Mouse (Mus musculus): ENCODE results near the gene Nfe2. TPM values are rescaled to one million over a fixed set of nuclear protein-coding genes. Genes with fewer than 3 reads are reported as not detected.

Nfe2 gene
- polyA plus RNA-seq (2012; fragmentation: generic; extraction: Trizol), result under 1 TPM; 0.07 to 0.57 TPM

DNA sequence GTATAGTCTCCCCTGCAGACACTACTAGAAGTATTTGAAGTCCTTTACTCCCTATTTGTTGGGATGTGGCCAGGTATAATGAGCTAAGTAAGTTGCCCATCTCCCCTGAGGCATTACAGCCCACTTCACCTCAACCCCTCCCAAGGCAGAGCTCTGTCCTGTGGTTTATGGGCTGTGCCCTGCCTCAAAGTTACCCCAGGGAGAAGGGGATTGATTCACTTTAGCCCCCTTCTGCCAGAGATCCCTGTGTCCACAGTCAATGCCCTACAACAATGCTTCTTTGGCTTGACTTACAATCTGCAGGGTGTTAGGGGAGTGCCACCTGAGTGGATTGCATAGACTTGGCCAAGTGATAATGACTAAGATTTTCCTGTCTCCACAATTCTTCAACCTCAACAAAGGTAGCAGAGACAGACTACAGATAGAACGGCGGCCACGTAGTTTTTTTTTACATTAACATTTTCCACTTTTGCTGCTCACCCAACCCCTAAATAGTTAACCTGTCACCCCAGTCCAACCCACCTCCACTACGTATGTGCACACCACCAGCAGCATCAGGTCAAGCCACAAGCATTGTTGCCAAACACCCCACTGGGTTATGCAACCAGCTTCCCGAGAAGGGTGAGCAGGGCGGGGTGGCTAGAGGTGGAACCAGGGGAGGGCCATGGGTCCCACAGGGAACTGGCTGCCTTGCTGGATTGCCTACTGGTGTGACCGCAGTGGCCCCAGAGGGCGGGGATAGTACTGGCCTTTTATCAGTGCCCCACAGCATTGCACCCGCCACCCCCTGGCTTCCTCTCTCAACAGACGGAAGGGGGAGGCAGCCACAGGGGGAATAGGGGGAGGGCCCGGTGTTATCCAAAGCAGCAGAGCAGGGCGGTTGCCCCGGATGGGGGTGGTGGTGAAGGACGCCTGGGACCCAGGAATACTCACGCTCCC, at the start of gene Nfe2:
Gene Nfe2, minus strand, starts transcription at position 614 of the 939 bp plus-strand sequence.

DNA sequence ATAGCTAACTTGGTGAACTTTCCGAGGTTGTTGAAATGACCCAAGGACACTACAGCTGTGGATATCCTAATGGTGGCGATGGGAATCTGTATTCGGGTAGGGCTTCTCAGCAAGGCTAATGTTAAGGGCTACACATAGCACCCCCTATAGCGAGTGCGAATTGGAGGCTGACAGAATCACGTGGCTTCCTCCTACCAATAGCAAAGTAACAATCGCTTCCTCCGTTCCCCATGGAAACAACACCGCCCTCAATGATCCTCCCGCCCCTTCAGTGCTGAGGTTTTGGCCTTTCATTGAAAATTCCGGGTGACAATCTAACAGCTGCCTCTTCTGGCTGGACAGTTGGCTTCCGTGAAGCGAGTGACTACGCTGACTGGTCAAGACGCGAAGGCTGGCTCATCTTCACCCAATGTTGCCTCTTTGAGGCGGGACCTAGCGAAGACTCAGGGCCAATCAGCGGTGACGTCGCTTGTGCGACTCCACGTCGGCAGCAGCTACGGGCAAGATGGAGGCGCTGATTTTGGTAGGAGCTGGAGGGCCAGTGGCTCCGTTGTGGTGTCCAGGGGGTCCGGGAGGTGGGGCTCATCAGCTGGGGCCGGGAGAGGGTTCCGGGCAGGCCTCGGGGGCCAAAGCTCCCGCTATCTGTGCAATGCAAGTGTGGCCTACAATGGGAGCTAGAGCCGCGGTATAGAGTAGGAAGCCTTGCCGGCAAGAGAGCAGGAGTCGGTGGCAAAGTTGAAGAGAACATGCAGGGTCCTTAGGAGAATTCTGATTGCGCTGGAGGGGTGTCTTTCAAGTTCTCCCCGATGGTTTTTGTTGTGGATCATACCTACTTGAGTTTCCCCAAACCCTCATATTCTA, 14.4 kb upstream of the Nfe2 start, which contains the start of gene Copz1:
Gene Copz1, plus strand, starts transcription at position 296 of the 861 bp plus-strand sequence.

DNA sequence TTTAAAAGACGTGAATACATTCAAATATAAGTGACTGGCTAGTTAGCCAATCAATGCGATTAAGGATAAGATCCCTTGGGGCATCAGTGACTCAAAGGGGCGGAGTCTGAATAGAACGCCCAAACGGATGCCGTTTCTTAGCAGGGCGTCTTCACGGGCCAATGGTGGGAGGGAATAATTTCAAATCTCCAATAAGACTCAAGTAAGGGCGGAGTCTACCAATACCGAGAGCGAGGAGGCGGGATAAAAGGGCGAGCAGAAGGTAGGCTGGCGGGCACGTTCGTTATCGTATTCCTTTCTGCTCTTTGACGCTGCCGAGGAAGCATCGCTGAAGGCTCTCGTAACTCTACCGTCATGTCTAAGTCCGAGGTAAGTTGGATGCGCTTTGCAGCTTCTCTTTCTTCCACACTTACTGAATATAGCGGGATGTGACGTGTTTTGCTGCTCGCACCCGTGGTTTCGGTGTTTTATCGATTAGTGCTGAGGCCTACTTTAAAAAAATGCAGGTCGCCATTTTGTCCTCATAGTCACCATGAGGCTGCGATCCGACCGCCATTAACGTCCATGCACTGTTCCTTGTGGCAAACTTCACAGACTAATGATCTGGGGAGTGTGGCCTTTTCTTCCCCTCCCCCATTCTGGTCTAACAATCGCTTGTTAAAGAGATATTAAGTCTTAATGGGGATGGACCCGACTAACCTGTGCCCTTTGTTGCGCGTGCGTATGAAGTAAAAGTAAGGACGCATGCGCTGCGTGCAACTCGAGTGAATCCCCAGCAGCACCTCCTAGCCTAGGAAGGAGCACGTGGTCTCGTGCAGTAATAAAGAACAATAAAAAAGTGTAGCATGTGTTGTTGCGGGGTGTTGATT, 17.8 kb downstream of the Nfe2 start, which contains the start of gene Hnrnpa1:
Gene Hnrnpa1, plus strand, starts transcription at position 273 of the 869 bp plus-strand sequence.

DNA sequence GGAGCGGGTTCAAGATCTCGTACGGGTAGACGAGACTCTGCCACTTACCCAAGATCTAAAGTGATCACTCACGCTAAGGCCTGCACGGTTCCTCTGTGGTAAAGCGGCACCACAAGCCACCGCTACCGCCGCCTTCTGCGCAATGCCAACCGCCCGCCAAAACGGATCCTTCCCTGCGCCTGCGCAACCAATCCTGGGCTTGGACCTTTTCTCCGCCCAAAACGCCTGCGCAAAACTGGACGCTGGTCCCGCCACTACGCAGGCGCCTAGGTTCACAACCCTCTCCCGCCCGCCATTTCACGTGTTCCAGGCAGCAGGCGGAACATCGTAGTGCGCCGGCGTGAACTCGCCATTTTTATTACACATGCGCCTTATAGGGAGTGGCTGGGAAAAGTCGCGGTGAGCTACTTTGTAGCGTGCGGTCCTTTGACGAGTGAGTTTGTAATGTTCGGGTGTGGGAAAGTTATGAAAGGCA, 18.5 kb downstream of the Nfe2 start, which contains the start of gene Cbx5:
Gene Cbx5, minus strand, starts transcription at position 132 of the 475 bp plus-strand sequence.

Other genes starting within 250 kb of the Nfe2 start
- not detected for gene Hoxc4, start 239.5 kb downstream of the Nfe2 start, polyA plus RNA-seq (2012; fragmentation: generic; extraction: Trizol)
- gene Smug1, start 91.3 kb downstream of the Nfe2 start, polyA plus RNA-seq (2012; fragmentation: generic; extraction: Trizol), result 10 to 100 TPM in 1 of 2 experiments, 1 to 10 TPM in 1; 3.4 to 10.2 TPM
- gene Cbx5, start 18.6 kb downstream of the Nfe2 start, polyA plus RNA-seq (2012; fragmentation: generic; extraction: Trizol), result 10 to 100 TPM in 1 of 2 experiments, 1 to 10 TPM in 1; 4.2 to 26.2 TPM
- gene Hnrnpa1, start 18.0 kb downstream of the Nfe2 start, polyA plus RNA-seq (2012; fragmentation: generic; extraction: Trizol), result 100 to 1,000 TPM; 119 to 565 TPM
- 100 to 1,000 TPM; 228 to 304 TPM for gene Copz1, start 14.3 kb upstream of the Nfe2 start, polyA plus RNA-seq (2012; fragmentation: generic; extraction: Trizol)
- gene Gpr84, start 52.2 kb upstream of the Nfe2 start, polyA plus RNA-seq (2012; fragmentation: generic; extraction: Trizol), result under 1 TPM; 0.09 to 0.45 TPM
- gene Zfp385a, start 81.7 kb upstream of the Nfe2 start, polyA plus RNA-seq (2012; fragmentation: generic; extraction: Trizol), result 100 to 1,000 TPM in 1 of 2 experiments, 10 to 100 TPM in 1; 76.8 to 115 TPM
- 10 to 100 TPM; 53.6 to 91.1 TPM for gene Itga5, start 108.4 kb upstream of the Nfe2 start, polyA plus RNA-seq (2012; fragmentation: generic; extraction: Trizol)
- gene Gtsf1, start 172.1 kb upstream of the Nfe2 start, polyA plus RNA-seq (2012; fragmentation: generic; extraction: Trizol), result under 1 TPM in 1 of 2 experiments, not detected in 1; 0.16 TPM
- not detected for gene Gtsf2, start 190.1 kb upstream of the Nfe2 start, polyA plus RNA-seq (2012; fragmentation: generic; extraction: Trizol)
- gene Nckap1l, start 195.4 kb upstream of the Nfe2 start, polyA plus RNA-seq (2012; fragmentation: generic; extraction: Trizol), result under 1 TPM; 0.02 to 0.11 TPM
- gene Pde1b, start 244.6 kb upstream of the Nfe2 start, polyA plus RNA-seq (2012; fragmentation: generic; extraction: Trizol), result 1 to 10 TPM in 1 of 2 experiments, under 1 TPM in 1; 0.55 to 1.1 TPM